Mouse (Mus musculus) spleen, adult 2 months (tissue): ENCODE data around the gene Olfr106-ps.

Source experiments
- CTCF ChIP-seq: fragments of 200-500 bp; IDR thresholded peaks from 2 replicates; pipeline ENCODE4 v1.5.1; 2011; ENCODE audit warnings: mild to moderate bottlenecking, inconsistent platforms; ENCODE audit not compliant: insufficient read depth, insufficient read length, insufficient replicate concordance; ENCODE audit errors: extremely low read depth
- POLR2A ChIP-seq: fragments of 200-500 bp; IDR thresholded peaks from 2 replicates; pipeline ENCODE4 v1.6.1; 2011; ENCODE audit warnings: low read depth, low read length, inconsistent platforms

- TF ChIP-seq CTCF (no peak), POLR2A (no peak)
Measured at GRCm38 (mm10) chr17:37445180-37445579, 55.0 kb downstream of the Olfr106-ps start, which contains the start of gene Olfr108.
